ENCODE assay signal across 33 mouse cellular contexts in genomic region chr11:55458501-55458900, GRCm38 (mm10). TPM values are rescaled to one million over a fixed set of nuclear protein-coding genes. Genes with fewer than 3 reads are reported as not detected.
DNase-seq lines count a peak whose midpoint lies in the region; ATAC-seq and TF ChIP-seq lines count a peak whose summit lies in the region.
"Had no signal": no experiment of that assay in that cellular context is flagged by ENCODE, and none has a peak within 500 bp of the region (broad histone marks: within the 10 kb centered on the region; RNA-seq: fewer than 3 reads in every experiment).

No protein-coding gene starts in this region.

- H3K79me2 ChIP-seq in macrophage (ENCODE audit: inconsistent target), result peaks cover 70% of the 10 kb centered on the region

- 30% methylated on average over 4 of the region's 4 CpGs for whole genome bisulfite sequencing in kidney, postnatal 0 days
- WGBS in kidney, adult 2 months, result 39% methylated on average over 4 of the region's 4 CpGs
- 68% methylated on average over 4 of the region's 4 CpGs for WGBS in liver, embryonic 13.5 days (ENCODE audit: insufficient replicate concordance)
- 79% methylated on average over 4 of the region's 4 CpGs for WGBS in macrophage (ENCODE audit: missing documents)
- 40% methylated on average over 4 of the region's 4 CpGs for WGBS in hindbrain, embryonic 10.5 days

- no peaks in the 10 kb centered on the region for H3K9me3 ChIP-seq in kidney, postnatal 0 days (replicated peaks; ENCODE audit: low read length)
- H3K9me3 ChIP-seq in megakaryocyte, embryonic 14.5 days, result no peaks in the 10 kb centered on the region
- H3K9me3 ChIP-seq in liver, embryonic 13.5 days (replicated peaks), result no peaks in the 10 kb centered on the region
- no peaks in the 10 kb centered on the region for H3K9me3 ChIP-seq in hindbrain, embryonic 10.5 days
- H3K9me3 ChIP-seq: embryonic facial prominence, embryonic 10.5 days; embryonic facial prominence, embryonic 15.5 days; forebrain, embryonic 12.5 days; hindbrain, embryonic 13.5 days; neural tube, embryonic 15.5 days had no signal

- no peak for TF ChIP-seq CTCF in kidney, postnatal 0 days (IDR thresholded peaks at IDR 0.05; ENCODE audit: low read depth)
- TF ChIP-seq CTCF in kidney, adult 2 months (conservative IDR thresholded peaks at IDR 0.05; ENCODE audit: insufficient read depth, insufficient read length, low read depth, low read length), result no peak

- no peak overlapping the region for H3K4me3 ChIP-seq in kidney, postnatal 0 days (replicated peaks; ENCODE audit: low read depth, low read length)
- no peak overlapping the region for H3K4me3 ChIP-seq in kidney, adult 2 months (ENCODE audit: insufficient read depth, low read depth, low read length)
- H3K4me3 ChIP-seq in megakaryocyte, embryonic 14.5 days (replicated peaks), result peak overlapping the region; percentile 14
- H3K4me3 ChIP-seq in liver, embryonic 13.5 days (replicated peaks), result no peak overlapping the region
- H3K4me3 ChIP-seq in macrophage (ENCODE audit: inconsistent target), result no peak overlapping the region
- no peak overlapping the region for H3K4me3 ChIP-seq in hindbrain, embryonic 10.5 days
- H3K4me3 ChIP-seq: embryonic facial prominence, embryonic 15.5 days; forebrain, embryonic 12.5 days; hindbrain, embryonic 13.5 days; neural tube, embryonic 15.5 days had no signal

- peak; percentile 16 for DNase-seq in kidney, postnatal 0 days (ENCODE audit: low spot score)
- no peak for DNase-seq in kidney, adult 2 months
- no peak for DNase-seq in liver, embryonic 13.5 days
- no peak for DNase-seq in hindbrain, embryonic 10.5 days (ENCODE audit: low spot score)
- no peak for DNase-seq in right cerebral cortex, postnatal 14 days
- DNase-seq: adrenal gland, adult 2 months; adrenal gland, postnatal 36 days; B cell, adult 2 months; cerebellum, adult 8-10 months; cerebellum, postnatal 25 days; forebrain, postnatal 0 days; gastrocnemius, postnatal 10 days; heart, postnatal 36 days; layer of hippocampus, postnatal 36 days; left cerebral cortex, postnatal 4 days; lung, embryonic 14.5 days; lung, postnatal 14 days; midbrain, embryonic 14.5 days; retina, postnatal 1 day; thymus, adult 2 months; thymus, postnatal 36 days had no signal

- H3K9ac ChIP-seq in kidney, postnatal 0 days (ENCODE audit: low read depth, low read length), result no peak overlapping the region
- no peak overlapping the region for H3K9ac ChIP-seq in liver, embryonic 13.5 days
- H3K9ac ChIP-seq: embryonic facial prominence, embryonic 15.5 days; forebrain, embryonic 12.5 days; forebrain, postnatal 0 days; hindbrain, embryonic 13.5 days; lung, embryonic 14.5 days; neural tube, embryonic 15.5 days had no signal

- no peaks in the 10 kb centered on the region for H3K27me3 ChIP-seq in kidney, postnatal 0 days (ENCODE audit: insufficient read depth, low read length)
- H3K27me3 ChIP-seq in kidney, adult 2 months (replicated peaks; ENCODE audit: control insufficient read depth, insufficient read depth, low read length), result no peaks in the 10 kb centered on the region
- H3K27me3 ChIP-seq in megakaryocyte, embryonic 14.5 days (replicated peaks), result no peaks in the 10 kb centered on the region
- H3K27me3 ChIP-seq in liver, embryonic 13.5 days, result no peaks in the 10 kb centered on the region
- no peaks in the 10 kb centered on the region for H3K27me3 ChIP-seq in hindbrain, embryonic 10.5 days (ENCODE audit: insufficient read depth, poor library complexity, severe bottlenecking)
- H3K27me3 ChIP-seq: embryonic facial prominence, embryonic 15.5 days; forebrain, embryonic 12.5 days; hindbrain, embryonic 13.5 days; neural tube, embryonic 15.5 days had no signal

- no peak overlapping the region for H3K4me2 ChIP-seq in kidney, postnatal 0 days (ENCODE audit: low read length)
- 0 out of 2 replicates have a peak overlapping the region, but pooled peaks have one; percentile 4 for H3K4me2 ChIP-seq in liver, embryonic 13.5 days
- H3K4me2 ChIP-seq: forebrain, embryonic 12.5 days; heart, embryonic 11.5 days; hindbrain, embryonic 13.5 days; neural tube, embryonic 15.5 days had no signal

- no peak overlapping the region for H3K27ac ChIP-seq in kidney, postnatal 0 days
- no peak overlapping the region for H3K27ac ChIP-seq in kidney, adult 2 months (ENCODE audit: insufficient read depth, low read depth, low read length)
- no peak overlapping the region for H3K27ac ChIP-seq in liver, embryonic 13.5 days
- H3K27ac ChIP-seq in macrophage, result peak overlapping the region; percentile 25
- H3K27ac ChIP-seq in hindbrain, embryonic 10.5 days, result no peak overlapping the region
- H3K27ac ChIP-seq: embryonic facial prominence, embryonic 10.5 days; embryonic facial prominence, embryonic 15.5 days; forebrain, embryonic 12.5 days; hindbrain, embryonic 13.5 days; neural tube, embryonic 15.5 days had no signal

- H3K36me3 ChIP-seq in kidney, postnatal 0 days (ENCODE audit: insufficient read depth, low read length), result peaks cover 6% of the 10 kb centered on the region; the same call in 1 of the 2 replicates
- no peaks in the 10 kb centered on the region for H3K36me3 ChIP-seq in kidney, adult 2 months (ENCODE audit: control insufficient read depth, insufficient read depth, low read length)
- H3K36me3 ChIP-seq in megakaryocyte, embryonic 14.5 days (replicated peaks; ENCODE audit: low read length), result peaks cover 43% of the 10 kb centered on the region
- H3K36me3 ChIP-seq in liver, embryonic 13.5 days, result peaks cover 17% of the 10 kb centered on the region
- peaks cover 3% of the 10 kb centered on the region; the same call in 1 of the 2 replicates for H3K36me3 ChIP-seq in macrophage (ENCODE audit: inconsistent target)
- H3K36me3 ChIP-seq in hindbrain, embryonic 10.5 days, result peaks cover 25% of the 10 kb centered on the region

- no peak for ATAC-seq in kidney, postnatal 0 days (replicated peaks; ENCODE audit: low FRiP score, low read depth)
- ATAC-seq in megakaryocyte, adult 5-6 weeks (ENCODE audit: poor library complexity, severe bottlenecking), result no peak
- no peak for ATAC-seq in liver, embryonic 13.5 days (ENCODE audit: low read depth)
- ATAC-seq: activated CD4-positive, CD25-positive, alpha-beta regulatory T cell, adult 4 months; forebrain, postnatal 0 days; intestine, embryonic 16.5 days had no signal

- H3K4me1 ChIP-seq in kidney, postnatal 0 days (replicated peaks; ENCODE audit: insufficient read depth, low read length), result peaks cover 18% of the 10 kb centered on the region; the same call in 1 of the 2 replicates
- peaks cover 16% of the 10 kb centered on the region; the same call in 1 of the 2 replicates for H3K4me1 ChIP-seq in kidney, adult 2 months (ENCODE audit: control insufficient read depth, insufficient read depth, low read length)
- H3K4me1 ChIP-seq in megakaryocyte, embryonic 14.5 days, result peaks cover 79% of the 10 kb centered on the region
- peaks cover 48% of the 10 kb centered on the region for H3K4me1 ChIP-seq in liver, embryonic 13.5 days (replicated peaks)
- peaks cover 31% of the 10 kb centered on the region for H3K4me1 ChIP-seq in hindbrain, embryonic 10.5 days (replicated peaks)

- no peak for TF ChIP-seq POLR2A in kidney, adult 2 months (IDR thresholded peaks at IDR 0.05; ENCODE audit: low read depth, low read length)

RNA-seq across cellular contexts. Expression of gene Atox1, which starts 2.5 kb away (rescaled TPM):
- polyA plus RNA-seq in kidney, postnatal 0 days (2015; fragmentation: Nextera tagmentation; extraction: Ambion mirVana), result 495 and 517 TPM in 2 replicates
- 698 and 771 TPM in 2 replicates for polyA plus RNA-seq in kidney, adult 2 months (2012; rRNA removed)
- 110 and 126 TPM in 2 replicates for polyA plus RNA-seq in megakaryocyte, embryonic 14.5 days (2012; ENCODE audit: insufficient read depth, low replicate concordance)
- total RNA-seq in megakaryocyte, adult 5-6 weeks (2015), result 211 and 215 TPM in 2 replicates
- total RNA-seq in megakaryocyte, adult 5-6 weeks (2017), result 71.8 and 92.8 TPM in 2 replicates
- 184 and 205 TPM in 2 replicates for polyA plus RNA-seq in liver, embryonic 13.5 days (2015; fragmentation: Nextera tagmentation; extraction: Ambion mirVana)
- 10 to 100 TPM in 8 of 26 experiments, 1 to 10 TPM in 18; 5.3 to 36.2 (median 8.4) TPM for total RNA-seq in macrophage (2018; cell fraction: chromatin; rRNA removed)
- total RNA-seq in macrophage (2018; cell fraction: cytosol; rRNA removed), result 100 to 1,000 TPM; 179 to 407 (median 276) TPM
- 10 to 100 TPM; 14.4 to 48.4 (median 29.2) TPM for total RNA-seq in macrophage (2018; cell fraction: nucleus; rRNA removed)
- polyA plus RNA-seq in macrophage (2018), result 117 to 443 TPM (median 360 TPM) in 3 replicates
- polyA plus RNA-seq in hindbrain, embryonic 10.5 days (2016; fragmentation: Nextera tagmentation; extraction: Ambion mirVana), result 269 and 322 TPM in 2 replicates

RNA-seq across cellular contexts. Expression of gene G3bp1, which starts 11.0 kb away (rescaled TPM):
- polyA plus RNA-seq in kidney, postnatal 0 days (2015; fragmentation: Nextera tagmentation; extraction: Ambion mirVana), result 109 and 119 TPM in 2 replicates
- polyA plus RNA-seq in kidney, adult 2 months (2012; rRNA removed), result 23.3 and 28.3 TPM in 2 replicates
- 12.3 and 44.5 TPM in 2 replicates for polyA plus RNA-seq in megakaryocyte, embryonic 14.5 days (2012; ENCODE audit: insufficient read depth, low replicate concordance)
- 29.4 and 30.7 TPM in 2 replicates for total RNA-seq in megakaryocyte, adult 5-6 weeks (2015)
- total RNA-seq in megakaryocyte, adult 5-6 weeks (2017), result 47.8 and 50.6 TPM in 2 replicates
- 96.5 and 114 TPM in 2 replicates for polyA plus RNA-seq in liver, embryonic 13.5 days (2015; fragmentation: Nextera tagmentation; extraction: Ambion mirVana)
- total RNA-seq in macrophage (2018; cell fraction: chromatin; rRNA removed), result 100 to 1,000 TPM in 2 of 26 experiments, 10 to 100 TPM in 24; 31.8 to 133 (median 56.7) TPM
- 10 to 100 TPM; 29.4 to 56.8 (median 36.2) TPM for total RNA-seq in macrophage (2018; cell fraction: cytosol; rRNA removed)
- 10 to 100 TPM; 39.4 to 90.9 (median 47.2) TPM for total RNA-seq in macrophage (2018; cell fraction: nucleus; rRNA removed)
- polyA plus RNA-seq in macrophage (2018), result 20.9 to 52.8 TPM (median 25.9 TPM) in 3 replicates
- 221 and 269 TPM in 2 replicates for polyA plus RNA-seq in hindbrain, embryonic 10.5 days (2016; fragmentation: Nextera tagmentation; extraction: Ambion mirVana)

RNA-seq across cellular contexts. Expression of gene Sparc, which starts 35.5 kb away (rescaled TPM):
- polyA plus RNA-seq in kidney, postnatal 0 days (2015; fragmentation: Nextera tagmentation; extraction: Ambion mirVana), result 1,281 and 1,429 TPM in 2 replicates
- polyA plus RNA-seq in kidney, adult 2 months (2012; rRNA removed), result 585 and 720 TPM in 2 replicates
- polyA plus RNA-seq in megakaryocyte, embryonic 14.5 days (2012; ENCODE audit: insufficient read depth, low replicate concordance), result 11.1 TPM in 1 of 2 replicates, not detected in the other
- 0.71 and 1.2 TPM in 2 replicates for total RNA-seq in megakaryocyte, adult 5-6 weeks (2015)
- total RNA-seq in megakaryocyte, adult 5-6 weeks (2017), result 0.57 and 1.5 TPM in 2 replicates
- 150 and 155 TPM in 2 replicates for polyA plus RNA-seq in liver, embryonic 13.5 days (2015; fragmentation: Nextera tagmentation; extraction: Ambion mirVana)
- total RNA-seq in macrophage (2018; cell fraction: chromatin; rRNA removed), result 100 to 1,000 TPM in 1 of 26 experiments, 1 to 10 TPM in 17, under 1 TPM in 4, not detected in 4; 0.69 to 408 (median 1.5) TPM
- under 1 TPM in 22 of 26 experiments, not detected in 4; 0.06 to 0.54 (median 0.23) TPM for total RNA-seq in macrophage (2018; cell fraction: cytosol; rRNA removed)
- total RNA-seq in macrophage (2018; cell fraction: nucleus; rRNA removed), result 10 to 100 TPM in 1 of 26 experiments, 1 to 10 TPM in 2, under 1 TPM in 9, not detected in 14; 0.28 to 57.5 (median 0.50) TPM
- 0.30 to 1.5 TPM (median 0.63 TPM) in 3 replicates for polyA plus RNA-seq in macrophage (2018)
- 400 and 454 TPM in 2 replicates for polyA plus RNA-seq in hindbrain, embryonic 10.5 days (2016; fragmentation: Nextera tagmentation; extraction: Ambion mirVana)
- total RNA-seq: megakaryocyte progenitor cell, adult 5-6 weeks had no signal
- polyA plus RNA-seq: activated CD4-positive, CD25-positive, alpha-beta regulatory T cell, adult 4 months had no signal

Comparison
In these comparisons a context has a peak if more than half of its experiments do, and no peak if none do; other contexts are left out.
1. RNA of gene Sparc, which starts 35.5 kb away (polyA plus RNA-seq): 1,281 to 1,429 TPM in kidney, postnatal 0 days, 585 to 720 TPM in kidney, adult 2 months, 400 to 454 TPM in hindbrain, embryonic 10.5 days and 150 to 155 TPM in liver, embryonic 13.5 days; 11.1 TPM in megakaryocyte, embryonic 14.5 days and 0.30 to 1.5 TPM in macrophage; every median in the first group is over 10 times any median in the second.